17 mouse cellular contexts compared by ENCODE assay signal in genomic region chr1:133219106-133219505, GRCm38 (mm10). TPM values are rescaled to one million over a fixed set of nuclear protein-coding genes. Genes with fewer than 3 reads are reported as not detected.
"Had no signal": no experiment of that assay in that cellular context is flagged by ENCODE, and none has a peak within 500 bp of the region (broad histone marks: within the 10 kb centered on the region; RNA-seq: fewer than 3 reads in every experiment).

No protein-coding gene starts in this region.

- DNase-seq: liver, postnatal 0 days; lung, adult 2 months; lung, postnatal 14 days; lung, postnatal 36 days; right cerebral cortex, postnatal 14 days; thymus, adult 2 months; thymus, postnatal 25 days; thymus, postnatal 4 days had no signal

- H3K4me2 ChIP-seq: lung, embryonic 15.5 days; midbrain, embryonic 12.5 days; midbrain, embryonic 15.5 days; neural tube, embryonic 12.5 days; stomach, embryonic 15.5 days had no signal

- H3K27me3 ChIP-seq: lung, embryonic 15.5 days; midbrain, embryonic 12.5 days; midbrain, embryonic 15.5 days; neural tube, embryonic 12.5 days; stomach, embryonic 15.5 days had no signal

- H3K27ac ChIP-seq: lung, embryonic 15.5 days; macrophage; midbrain, embryonic 12.5 days; midbrain, embryonic 15.5 days; neural tube, embryonic 12.5 days; stomach, embryonic 15.5 days; stomach, postnatal 0 days had no signal

- H3K4me3 ChIP-seq: lung, embryonic 15.5 days; megakaryocyte, embryonic 14.5 days; midbrain, embryonic 12.5 days; midbrain, embryonic 15.5 days; neural tube, embryonic 12.5 days; stomach, embryonic 15.5 days had no signal

- H3K9me3 ChIP-seq: lung, embryonic 15.5 days; megakaryocyte, embryonic 14.5 days; midbrain, embryonic 12.5 days; midbrain, embryonic 15.5 days; neural tube, embryonic 12.5 days; stomach, embryonic 15.5 days had no signal

- H3K9ac ChIP-seq: liver, postnatal 0 days; lung, embryonic 15.5 days; midbrain, embryonic 12.5 days; midbrain, embryonic 15.5 days; neural tube, embryonic 12.5 days; stomach, embryonic 15.5 days had no signal

- H3K36me3 ChIP-seq: lung, embryonic 15.5 days; midbrain, embryonic 12.5 days; midbrain, embryonic 15.5 days; neural tube, embryonic 12.5 days; stomach, embryonic 15.5 days had no signal

- ATAC-seq: liver, postnatal 0 days; lung, postnatal 0 days; midbrain, embryonic 15.5 days had no signal

RNA-seq across cellular contexts. Expression of gene Plekha6, which starts 55.1 kb away (rescaled TPM):
- polyA plus RNA-seq: macrophage had no signal
